Mouse (Mus musculus): Measurements from ENCODE around the gene Sh3pxd2a.
A peak's percentile ranks its signal among the peaks of the same experiment; 100 is the strongest.

The Sh3pxd2a gene

DNA sequence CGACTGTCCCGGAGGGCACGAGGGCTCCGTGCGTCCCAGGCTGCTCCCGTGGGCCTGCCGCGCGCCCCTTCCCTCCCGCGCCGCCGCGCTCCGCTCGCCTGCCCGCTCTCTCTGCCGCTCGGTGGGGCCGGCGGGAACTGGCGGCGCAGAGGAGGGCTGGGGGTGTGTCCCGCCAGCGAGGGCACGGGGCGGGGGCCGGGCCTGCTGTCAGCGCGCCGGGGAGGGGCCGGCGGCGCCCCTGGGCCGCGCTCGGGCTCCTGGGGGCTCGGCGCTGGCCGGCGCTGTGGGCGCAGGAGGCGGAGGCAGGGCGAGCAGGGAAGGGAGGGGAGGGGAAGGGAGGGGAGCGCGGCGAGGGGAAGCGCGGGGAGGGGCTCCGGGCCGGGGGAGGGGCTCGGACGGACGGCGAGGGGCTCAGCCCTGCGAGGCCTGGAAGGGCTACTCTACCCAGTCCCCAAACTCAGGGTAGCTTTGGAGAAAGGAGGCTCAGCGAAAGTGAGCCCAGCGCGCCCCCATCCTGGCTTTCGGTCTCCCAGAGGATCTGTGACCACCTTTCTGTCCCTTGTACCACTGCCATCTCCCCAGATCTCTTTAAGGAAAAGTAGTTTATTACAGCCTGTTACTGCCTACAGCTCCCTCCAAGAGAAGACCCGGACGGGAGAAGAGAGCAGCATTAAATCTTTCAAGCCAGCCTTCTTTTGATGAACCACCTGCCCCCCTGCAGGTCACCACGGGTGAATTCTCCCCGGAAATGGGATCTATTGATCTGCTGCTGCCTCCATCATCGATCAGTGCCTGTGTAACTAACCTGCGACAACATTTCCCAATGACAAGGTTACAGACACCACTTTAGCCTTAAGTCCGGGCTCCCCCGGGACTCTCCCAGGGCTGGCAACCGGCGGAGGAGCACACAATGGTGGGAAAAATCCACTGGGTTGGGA is at the start of gene Sh3pxd2a:
Gene Sh3pxd2a (minus strand): TSS at position 98 of the 938 bp plus-strand sequence.
- DNase-seq, result peak; percentile 91

DNA sequence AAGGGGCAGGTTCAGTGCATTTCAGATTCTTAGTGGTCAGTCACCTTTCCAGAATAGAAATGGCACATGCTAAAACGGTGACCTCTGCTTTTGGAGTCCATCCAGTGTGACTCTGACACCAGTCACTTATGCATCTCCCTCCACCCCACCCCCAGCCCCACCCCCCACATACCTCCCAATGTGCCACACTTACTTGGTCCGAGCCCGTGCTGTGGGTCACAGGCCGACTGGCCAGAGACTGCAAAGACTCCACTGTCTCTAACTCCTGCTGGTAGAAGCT is 49.4 kb upstream of the Sh3pxd2a start:
- DNase-seq, result no peak

DNA sequence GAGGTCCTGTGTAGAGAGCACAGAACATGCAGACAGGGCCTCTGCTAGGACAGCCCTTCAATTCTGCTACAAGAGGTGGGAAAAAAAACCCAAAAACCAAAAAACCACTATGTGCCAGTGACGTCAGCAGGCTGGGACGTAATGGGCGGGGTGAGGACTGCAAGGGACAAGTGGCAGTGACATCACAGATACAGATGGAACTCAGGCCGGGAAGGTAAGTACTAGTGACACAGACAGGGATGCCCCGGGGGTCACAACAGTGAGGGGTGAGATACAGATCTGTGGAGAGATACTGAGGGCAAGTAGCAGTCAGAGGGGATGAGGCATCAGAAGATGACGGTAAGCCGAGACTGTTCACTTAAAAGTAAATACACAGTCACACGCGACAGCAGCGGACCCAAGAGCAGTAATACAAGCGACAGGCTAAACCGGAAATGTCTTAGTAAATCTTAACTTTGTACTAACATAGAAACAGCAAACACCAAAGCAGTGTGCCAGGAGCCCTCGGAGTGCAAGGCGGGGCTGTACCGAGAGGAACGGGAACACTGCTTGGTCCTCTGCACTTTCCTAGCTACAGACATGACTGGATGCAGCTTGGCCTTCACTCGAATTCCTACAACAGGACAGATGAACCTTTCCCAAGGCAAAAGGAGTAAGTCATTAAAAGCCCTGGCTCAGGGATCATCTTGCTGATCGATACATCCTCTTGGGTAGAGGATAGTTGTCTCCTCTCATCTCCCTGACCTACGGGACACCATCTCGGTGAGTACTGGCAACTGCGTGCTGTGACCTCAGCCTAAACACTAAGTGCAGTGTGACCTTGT is 48.8 kb upstream of the Sh3pxd2a start:
- DNase-seq, result no peak

DNA sequence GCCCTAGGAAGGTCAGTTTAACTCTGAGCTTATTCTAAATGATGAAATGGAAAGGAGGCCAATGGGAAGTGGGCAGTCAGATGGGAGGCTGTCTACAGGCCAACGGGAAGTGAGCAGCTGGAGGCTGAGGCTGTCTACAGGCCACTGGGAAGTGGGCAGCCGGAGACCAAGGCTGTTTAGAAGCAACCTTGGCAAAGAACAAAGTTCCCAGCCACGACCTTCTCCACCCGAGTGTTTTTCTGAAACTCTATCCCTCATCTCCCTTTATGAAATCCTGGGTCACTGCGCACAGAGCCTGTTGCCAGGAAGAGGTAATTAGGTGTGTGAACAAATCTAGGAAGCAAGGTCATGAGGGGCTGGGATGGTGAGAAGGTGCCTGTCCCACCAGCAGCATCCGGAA is 47.8 kb upstream of the Sh3pxd2a start:
- DNase-seq, result no peak

DNA sequence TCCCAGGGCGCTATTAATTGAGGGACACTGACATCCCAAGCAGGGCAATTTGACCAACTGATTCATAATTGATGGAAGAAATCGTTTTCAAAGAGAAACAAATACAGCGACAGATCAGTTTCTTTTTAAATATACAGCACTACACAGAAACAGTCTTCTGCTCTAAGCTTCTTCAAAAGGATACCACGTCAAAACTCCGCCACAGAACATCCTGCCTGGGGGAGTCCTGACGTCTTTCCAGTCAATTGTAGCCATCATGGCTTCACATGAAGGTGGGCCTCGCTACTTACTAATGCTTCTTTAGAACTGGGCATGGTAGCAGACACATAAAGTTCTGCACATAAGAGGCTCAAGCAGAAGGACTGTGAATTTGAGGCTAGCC is 47.1 kb upstream of the Sh3pxd2a start:
- DNase-seq, result no peak

DNA sequence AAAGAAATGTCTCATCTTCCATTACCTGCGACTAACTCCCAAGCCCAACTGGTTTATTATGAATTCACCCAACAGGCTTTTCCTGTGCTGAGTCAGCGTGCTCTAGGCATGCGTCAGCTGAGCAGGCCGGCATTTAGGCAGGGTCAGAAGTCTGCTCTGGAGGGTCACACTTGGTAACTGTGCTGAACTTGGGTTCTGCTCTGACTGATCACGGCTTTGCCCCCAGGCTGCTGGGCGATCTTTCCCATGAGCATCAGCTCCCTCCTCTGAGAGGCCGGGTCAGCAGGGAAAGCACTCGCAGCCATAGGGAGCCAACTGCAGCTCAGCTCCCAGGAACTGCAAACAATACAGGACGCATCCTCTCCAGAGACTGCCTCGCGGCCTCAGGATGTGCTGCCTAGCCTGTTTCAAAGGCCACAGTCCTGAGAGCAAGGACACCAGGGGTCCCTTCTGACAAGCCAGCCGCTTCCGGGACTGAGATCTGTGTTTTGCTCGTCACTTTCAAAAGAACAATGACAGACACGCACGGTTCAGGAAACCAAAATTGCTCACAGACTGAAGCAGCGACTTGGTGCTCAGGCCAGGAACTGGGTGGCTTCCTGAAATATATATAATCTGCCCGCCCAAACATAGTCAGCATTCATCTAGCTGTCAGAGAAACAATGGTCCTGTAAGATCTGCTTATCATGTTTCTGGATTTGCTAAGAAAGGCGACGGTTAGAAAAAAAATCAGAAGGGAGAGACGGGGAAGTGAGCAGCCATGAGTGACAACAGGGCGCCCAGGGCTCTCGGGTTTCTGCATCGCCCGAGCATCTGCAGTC is 46.5 kb upstream of the Sh3pxd2a start:
- DNase-seq, result peak; percentile 62

DNA sequence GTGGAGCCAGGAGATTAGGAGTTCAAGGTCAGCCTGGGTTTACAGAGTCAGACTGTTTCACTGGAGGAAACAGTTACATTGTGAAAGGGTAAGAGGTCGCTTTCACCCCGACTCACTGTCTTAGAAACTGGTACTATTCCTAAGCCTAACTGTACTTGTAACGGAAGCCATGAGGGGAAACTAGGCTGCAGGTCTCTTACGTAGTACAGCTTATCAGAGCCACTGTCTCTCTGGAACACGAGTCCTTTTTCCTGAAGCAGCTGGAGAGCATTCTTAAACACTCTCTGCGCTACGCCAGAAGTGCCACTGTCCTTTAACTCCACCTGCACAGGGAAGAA is 45.9 kb upstream of the Sh3pxd2a start:
- no peak for DNase-seq

DNA sequence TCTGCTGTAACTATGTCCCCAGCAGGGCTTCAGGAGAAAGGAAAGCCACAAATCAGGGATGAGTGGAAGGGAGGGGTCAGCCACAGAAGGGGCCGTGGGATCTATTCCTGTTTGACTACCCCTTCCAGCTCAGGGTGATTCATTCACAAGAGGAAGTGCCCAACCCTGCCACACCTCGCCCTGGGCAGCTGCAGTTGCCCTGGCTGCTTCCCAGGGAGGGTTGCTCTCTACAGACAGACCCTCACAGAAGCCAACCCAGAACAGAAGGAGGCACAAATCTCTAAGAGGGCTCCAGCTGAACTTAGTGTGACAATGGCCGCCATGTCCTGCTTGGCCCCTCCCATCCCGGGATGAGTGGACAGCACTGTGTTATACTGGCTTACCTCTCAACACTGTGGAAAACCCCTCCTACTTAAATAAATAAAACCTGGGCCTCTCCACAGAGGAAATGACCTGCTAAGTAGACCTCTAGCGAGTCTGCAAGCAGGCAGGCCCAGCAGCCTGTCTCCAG is 44.6 kb upstream of the Sh3pxd2a start:
- DNase-seq, result no peak

DNA sequence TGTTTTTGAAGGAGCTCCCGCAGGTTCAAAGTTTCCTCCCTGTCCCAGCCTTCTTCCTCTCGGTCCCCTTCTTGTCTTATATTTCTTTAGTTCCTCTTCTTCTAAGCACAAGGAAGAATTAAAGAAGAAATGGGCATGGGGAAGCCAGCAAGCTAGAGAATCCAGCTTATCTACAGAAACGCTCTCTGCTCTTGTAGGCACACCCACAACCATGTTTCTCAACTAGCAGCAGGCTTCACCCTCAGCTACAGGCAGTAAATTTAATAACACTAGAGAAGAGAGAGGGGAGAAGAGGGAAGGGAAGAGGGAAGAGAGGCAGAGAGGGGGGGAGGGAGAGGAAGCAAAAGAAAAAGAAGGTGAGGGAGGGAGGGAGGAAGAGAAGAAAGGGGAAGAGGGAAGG is 44.0 kb upstream of the Sh3pxd2a start:
- no peak for DNase-seq

DNA sequence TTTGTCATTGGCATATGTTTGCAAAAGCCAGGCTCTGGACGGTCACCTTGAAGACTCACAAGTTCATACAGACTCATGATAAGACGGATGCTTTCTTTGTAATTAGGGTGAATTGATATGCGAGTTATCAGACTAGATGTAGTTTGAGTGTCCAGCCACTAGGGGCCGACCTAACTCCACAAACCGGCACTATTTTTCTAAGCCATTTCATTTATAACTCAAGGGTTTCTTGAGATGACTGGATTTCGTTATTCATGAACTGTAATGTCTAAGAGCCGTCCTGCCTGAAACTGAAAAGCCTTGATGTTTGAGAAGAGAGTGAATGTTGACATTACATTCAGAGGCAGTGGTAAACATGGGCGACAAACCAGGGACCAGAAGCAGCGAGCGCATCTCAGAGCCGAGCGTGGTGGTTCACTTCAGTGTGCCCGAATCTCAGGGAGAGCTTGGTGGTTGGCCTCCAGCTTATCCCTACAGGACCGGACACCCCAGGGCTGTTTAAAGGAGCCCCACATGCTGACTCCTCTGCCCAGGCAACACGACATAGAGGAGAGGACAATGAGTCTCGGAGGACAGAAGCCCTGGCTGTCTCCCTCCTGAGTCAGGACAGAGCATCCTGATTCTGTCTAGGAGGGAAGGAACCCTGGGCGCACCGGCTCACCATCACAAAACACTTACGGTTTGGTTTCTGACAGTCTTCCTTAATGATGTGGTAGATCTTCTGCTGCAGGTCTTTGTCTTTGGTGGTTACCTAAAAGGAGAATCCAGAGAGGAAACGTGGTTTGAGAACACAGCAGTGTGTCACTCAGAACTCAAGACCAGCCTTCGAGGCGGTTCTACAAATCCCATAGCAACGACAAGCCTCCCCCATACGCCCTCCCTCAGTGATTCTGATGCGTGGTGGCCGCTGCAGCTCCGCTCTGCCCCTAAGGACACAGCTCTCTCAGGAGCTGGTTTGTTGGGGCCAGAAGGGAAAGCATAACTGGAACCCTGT is 43.2 kb upstream of the Sh3pxd2a start:
- peak; percentile 74 for DNase-seq

DNA sequence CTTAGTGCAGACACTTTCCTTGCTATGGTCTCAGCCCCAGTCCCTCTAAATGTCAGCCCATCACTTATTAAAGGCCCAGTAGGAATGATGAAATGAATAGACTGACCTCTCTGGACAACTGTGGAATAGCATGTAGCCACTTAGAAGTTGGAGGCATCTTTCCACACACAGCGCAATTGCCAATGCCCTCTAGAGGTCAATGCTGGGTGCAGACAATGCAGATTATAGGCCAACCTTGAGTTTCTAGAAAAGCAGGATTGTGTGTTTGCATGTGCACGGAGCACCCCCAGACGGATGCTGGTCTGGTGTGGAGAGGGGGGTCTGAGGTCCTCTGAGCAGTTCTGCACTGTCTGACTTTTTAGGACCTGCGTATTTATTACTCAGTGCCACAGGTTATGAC is 39.4 kb upstream of the Sh3pxd2a start:
- DNase-seq, result peak; percentile 86

DNA sequence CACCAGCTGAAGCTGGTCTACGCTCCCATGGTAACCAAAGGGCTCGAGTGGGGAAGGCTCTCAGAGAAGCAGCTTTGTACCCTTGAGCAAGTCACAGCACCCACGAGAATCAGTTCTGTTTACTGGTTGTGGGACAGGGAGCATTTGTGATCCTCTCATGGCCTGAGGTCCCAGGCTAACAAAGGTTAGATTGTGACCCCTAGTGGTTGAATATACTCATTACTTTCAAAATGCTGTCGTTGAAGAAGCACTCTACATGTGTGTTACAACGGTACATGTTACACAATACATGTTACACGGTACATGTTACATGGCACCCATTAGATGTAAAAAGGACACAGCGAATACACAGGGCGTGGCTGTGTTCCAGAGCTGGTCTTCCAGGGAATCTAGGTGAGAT is 38.4 kb upstream of the Sh3pxd2a start:
- peak; percentile 69 for DNase-seq

DNA sequence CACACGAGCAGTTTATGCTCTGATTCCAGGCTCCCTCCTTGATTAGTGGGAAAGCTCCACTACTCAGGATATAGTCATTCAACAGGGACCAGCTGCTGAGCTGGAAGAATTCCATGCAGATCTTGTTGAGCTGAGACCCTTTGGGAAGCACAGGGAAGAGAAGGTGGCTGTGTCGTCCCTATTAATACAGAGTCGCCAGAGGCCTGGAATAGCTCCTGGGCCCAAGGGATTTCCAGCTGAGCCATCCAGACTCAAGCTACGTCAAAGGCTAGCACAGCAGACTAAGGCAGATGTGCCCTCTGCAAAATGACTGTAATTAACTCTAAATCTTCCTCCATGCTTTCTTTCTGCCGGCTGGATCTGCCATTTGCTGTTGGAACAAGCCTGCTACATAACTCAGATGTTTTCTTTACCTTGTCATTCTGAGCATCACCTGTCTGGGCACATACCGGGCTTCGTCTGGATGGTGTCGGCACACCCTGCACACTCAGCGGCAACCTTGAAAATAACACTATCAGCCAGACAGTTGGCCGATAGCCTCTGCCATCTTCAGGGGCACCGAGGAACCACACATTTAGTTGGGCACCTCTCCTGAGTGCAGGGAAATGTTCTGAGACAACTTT is 36.3 kb upstream of the Sh3pxd2a start:
- DNase-seq, result no peak

DNA sequence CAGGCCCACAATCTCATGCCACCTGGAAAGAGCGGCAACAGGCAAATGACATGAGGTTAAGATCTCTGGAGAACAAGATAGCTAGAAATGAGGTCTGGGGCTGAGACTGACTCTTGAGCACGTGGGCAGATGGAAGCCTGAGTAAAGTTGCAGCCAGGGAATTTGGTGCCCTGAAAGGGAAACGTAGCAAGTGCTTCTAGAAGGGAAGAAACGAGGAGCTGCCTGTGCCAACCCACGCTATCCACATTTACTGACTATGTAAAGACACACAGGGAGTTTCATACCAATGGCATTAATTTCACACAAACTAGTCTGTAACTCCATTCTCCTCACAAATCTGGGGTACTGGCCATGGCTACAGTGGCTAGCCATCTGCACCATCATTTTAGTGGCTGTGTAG is 35.6 kb upstream of the Sh3pxd2a start:
- DNase-seq, result no peak

DNA sequence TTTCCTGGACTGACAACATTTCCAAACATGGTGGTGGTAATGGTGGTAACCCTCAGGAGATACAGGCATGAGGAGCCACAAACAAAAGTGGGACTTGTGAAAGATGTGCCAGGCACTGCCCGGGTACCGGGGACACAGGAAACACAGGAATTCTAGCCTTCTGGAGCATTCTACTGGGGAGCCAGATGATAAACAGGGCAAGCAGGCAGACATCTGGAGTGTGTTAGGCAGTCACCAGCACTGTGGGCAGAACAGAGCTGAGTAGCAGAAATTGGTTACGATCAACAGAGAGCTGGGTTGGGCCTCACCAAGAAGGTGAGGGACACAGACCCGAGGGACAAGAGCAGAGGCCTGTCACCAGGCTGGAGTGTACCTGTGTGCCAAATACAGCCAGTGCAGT is 34.7 kb upstream of the Sh3pxd2a start:
- DNase-seq, result no peak

DNA sequence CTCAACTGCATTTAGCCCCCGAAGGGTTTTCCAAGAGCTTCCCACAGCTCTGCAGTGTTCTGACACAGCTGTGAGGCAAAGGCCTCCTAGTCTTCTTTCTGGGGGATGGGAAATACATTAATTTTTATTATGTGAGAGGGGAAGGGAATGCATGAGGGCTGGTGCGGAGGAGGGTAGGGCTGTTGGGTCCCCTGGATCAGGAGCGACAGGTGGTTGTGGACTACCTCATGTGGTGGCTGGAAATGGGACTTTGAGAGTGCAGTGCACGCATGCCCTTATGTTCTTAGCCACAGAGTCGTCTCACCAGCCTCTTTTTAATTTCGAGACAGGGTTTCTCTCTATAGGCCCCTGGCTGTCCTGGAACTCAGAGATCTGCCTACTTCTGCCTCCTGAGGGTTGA is 33.5 kb upstream of the Sh3pxd2a start:
- no peak for DNase-seq

DNA sequence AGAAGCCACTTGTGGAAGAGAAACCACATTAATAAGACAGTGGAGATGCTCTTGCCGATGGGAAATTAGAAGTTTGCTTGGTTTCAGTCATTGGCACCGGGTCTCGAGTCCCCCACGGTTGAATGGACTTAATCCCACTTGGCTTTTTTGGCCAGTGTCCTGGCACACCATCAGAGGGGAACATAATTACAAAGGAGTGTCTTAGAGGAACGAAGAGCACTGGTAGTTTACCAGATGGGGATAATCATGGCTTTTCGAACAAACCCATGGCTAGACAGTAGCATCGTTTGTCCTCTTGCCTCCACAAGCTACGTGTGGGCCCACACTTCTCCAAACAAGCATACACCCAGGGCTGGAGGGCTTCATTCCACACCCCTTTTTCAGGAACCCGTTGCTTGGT is 33.1 kb upstream of the Sh3pxd2a start:
- no peak for DNase-seq

DNA sequence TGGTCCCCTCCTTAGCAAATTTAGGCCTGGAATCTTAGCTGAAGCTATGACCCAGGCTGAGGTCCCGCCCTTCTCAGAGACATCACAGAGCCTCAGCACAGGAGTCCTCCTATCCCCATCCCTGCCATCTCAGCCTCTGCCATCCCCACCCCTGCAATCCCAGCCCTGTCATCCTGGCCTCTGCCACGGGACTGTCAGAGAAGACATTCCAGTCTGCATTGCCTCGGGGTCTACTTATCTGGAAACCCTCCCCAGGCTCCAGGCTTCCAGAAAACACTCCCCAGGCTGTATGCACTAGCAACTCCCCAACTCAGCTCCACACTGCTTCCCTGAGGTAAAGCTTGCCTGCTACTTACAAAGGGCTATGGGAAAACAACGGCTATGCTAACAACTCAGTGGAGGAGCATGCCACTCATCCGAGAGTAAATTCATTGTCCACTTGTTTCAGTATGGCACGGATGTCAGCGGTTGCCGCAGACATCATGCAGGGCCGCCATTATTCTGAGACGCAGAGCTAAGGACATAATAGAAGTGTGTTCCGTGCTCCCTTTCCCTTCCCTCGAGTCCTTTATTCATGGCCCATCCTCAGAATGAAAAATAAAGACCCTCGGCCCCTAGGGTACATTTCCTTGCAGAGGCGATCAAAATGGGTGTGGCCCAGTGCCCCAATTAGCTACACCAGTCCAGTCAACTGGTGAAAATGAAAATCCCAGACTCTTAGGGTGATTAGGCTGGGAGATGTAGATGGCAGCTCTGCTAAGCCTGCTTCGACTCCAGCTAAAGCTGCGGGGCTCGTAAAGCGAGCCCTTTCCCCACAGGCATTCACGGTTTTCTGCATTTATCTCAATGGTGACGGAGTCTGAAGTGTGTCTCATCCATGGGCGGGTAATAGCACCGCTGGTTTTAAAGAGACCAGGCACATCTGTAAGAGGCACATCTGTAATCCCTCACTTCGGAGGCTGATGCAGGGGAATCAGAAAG is 29.1 kb upstream of the Sh3pxd2a start:
- peak; percentile 83 for DNase-seq

DNA sequence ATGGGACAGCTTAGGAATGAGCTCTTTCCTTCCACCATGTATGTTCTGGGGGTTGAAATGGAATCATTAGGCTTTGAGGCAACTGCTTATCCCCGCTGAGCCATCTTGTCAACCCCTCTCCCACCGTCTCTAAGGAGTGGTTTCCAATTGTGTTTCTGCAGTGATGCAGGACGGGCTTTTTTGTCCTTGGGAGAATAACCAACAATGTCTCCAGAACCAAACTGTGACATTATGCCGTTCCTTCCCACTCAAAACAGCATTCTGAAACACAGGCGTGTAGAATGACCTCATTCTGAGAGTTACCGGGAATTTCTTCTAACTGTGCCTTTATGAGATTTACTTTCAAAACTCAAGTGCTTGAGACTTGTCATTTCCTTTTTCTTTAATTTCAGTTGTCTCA is 28.2 kb upstream of the Sh3pxd2a start:
- no peak for DNase-seq

DNA sequence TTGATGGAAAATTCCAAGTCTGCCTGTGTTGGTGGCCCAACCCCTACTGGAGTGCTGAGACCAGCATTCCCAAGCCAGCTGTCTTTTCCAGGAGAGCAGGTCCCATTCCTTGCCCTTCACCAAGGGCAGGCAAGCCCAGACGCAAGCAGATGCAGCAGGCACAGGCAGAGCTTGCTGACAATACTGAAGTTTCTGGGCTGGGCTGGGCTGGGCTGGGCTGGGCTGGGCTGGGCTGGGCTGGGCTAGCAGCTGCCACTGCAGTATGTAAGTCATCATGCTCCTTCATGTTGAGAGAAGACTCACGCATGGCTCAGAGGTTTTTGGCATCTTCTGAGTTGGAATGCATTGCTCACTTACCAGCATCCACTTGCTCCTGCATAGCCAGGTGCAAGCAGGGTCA is 27.7 kb upstream of the Sh3pxd2a start:
- DNase-seq, result no peak

Data from retina, postnatal 1 day (tissue).